Mouse (Mus musculus) CH12.LX (cell line): ENCODE results near the gene Slc24a1. TPM values are rescaled to one million over a fixed set of nuclear protein-coding genes. Genes with fewer than 3 reads are reported as not detected.

Experiments used
- DNase-seq: peaks from one replicate; pipeline ENCODE4 v3.0.0-alpha.2; 2013; ENCODE audit errors: extremely low read depth
- H3K27ac ChIP-seq: 2 replicates; pipeline ENCODE4 v1.5.1; 2012; ENCODE audit warnings: low read depth, mild to moderate bottlenecking, control low read depth, moderate library complexity; ENCODE audit not compliant: insufficient read depth
- H3K27me3 ChIP-seq: replicated peaks from 2 replicates; pipeline ENCODE3; 2012; ENCODE audit warnings: inconsistent platforms
- H3K36me3 ChIP-seq, 2 experiments: replicated peaks in 1 of 2; 2 replicates each; pipeline versions ENCODE3 to v1.6.1; 2012; ENCODE audit warnings: inconsistent platforms in 1 of 2, low read length in 1 of 2, mild to moderate bottlenecking in 1 of 2, mixed read lengths in 1 of 2, moderate library complexity in 1 of 2; ENCODE audit not compliant: control insufficient read depth in 1 of 2, insufficient read depth in 1 of 2
- H3K4me1 ChIP-seq, 2 experiments: 2 replicates each; pipeline ENCODE4 v1.6.1; 2012; ENCODE audit warnings: inconsistent platforms in 1 of 2, moderate library complexity in 1 of 2; ENCODE audit not compliant: insufficient read depth in 2 of 2, control insufficient read depth in 1 of 2
- H3K4me2 ChIP-seq: 2 replicates; pipeline ENCODE4 v1.6.1; 2012; ENCODE audit warnings: low read depth, mild to moderate bottlenecking, control low read depth; ENCODE audit not compliant: poor library complexity, insufficient read depth, severe bottlenecking
- H3K4me3 ChIP-seq, 3 experiments: fragments of 150-350 bp in 1 of 3; sonication (generic) in 1 of 3; replicated peaks in 1 of 3; 2 replicates each; pipeline versions ENCODE3 to v1.5.1; 2011 to 2012; ENCODE audit warnings: low read depth in 2 of 3, low read length in 2 of 3, mild to moderate bottlenecking in 2 of 3, moderate library complexity in 2 of 3, control low read depth in 1 of 3, improper control_type of control experiment in 1 of 3, inconsistent platforms in 1 of 3, mixed read lengths in 1 of 3; ENCODE audit not compliant: poor library complexity in 1 of 3
- H3K79me2 ChIP-seq: replicated peaks from 2 replicates; pipeline ENCODE4 v1.6.1; 2012; ENCODE audit warnings: mild to moderate bottlenecking, moderate library complexity; ENCODE audit not compliant: control insufficient read depth, poor library complexity, insufficient read depth, severe bottlenecking; ENCODE audit errors: extremely low read depth
- H3K9ac ChIP-seq: 2 replicates; pipeline ENCODE4 v1.6.1; 2012; ENCODE audit warnings: low read depth, mild to moderate bottlenecking, control low read depth, moderate library complexity; ENCODE audit not compliant: insufficient read depth
- H3K9me3 ChIP-seq: replicated peaks from 2 replicates; pipeline ENCODE3; 2012; ENCODE audit warnings: low read length, inconsistent platforms, mixed read lengths
- CHD1 ChIP-seq: IDR thresholded peaks from 2 replicates; pipeline ENCODE4 v1.6.1; 2012; ENCODE audit warnings: low read depth, low read length, improper control_type of control experiment, inconsistent platforms
- ELF1 ChIP-seq: IDR thresholded peaks from 2 replicates; pipeline ENCODE4 v1.6.1; 2014; ENCODE audit warnings: low read depth, mild to moderate bottlenecking, inconsistent platforms, low read length, improper control_type of control experiment
- EP300 ChIP-seq: IDR thresholded peaks from 2 replicates; pipeline ENCODE4 v1.6.1; 2011; ENCODE audit warnings: low read length, improper control_type of control experiment
- GABPA ChIP-seq: IDR thresholded peaks from 2 replicates; pipeline ENCODE4 v1.6.1; 2012; ENCODE audit warnings: low read depth, low read length, improper control_type of control experiment, inconsistent platforms; ENCODE audit not compliant: insufficient replicate concordance
- HCFC1 ChIP-seq: IDR thresholded peaks from 2 replicates; pipeline ENCODE4 v1.6.1; 2012; ENCODE audit warnings: low read depth, mild to moderate bottlenecking, inconsistent platforms, low read length, improper control_type of control experiment
- IRF4 ChIP-seq: IDR thresholded peaks from 2 replicates; pipeline ENCODE4 v1.6.1; 2014; ENCODE audit warnings: low read depth, mild to moderate bottlenecking, inconsistent platforms, low read length, improper control_type of control experiment
- JUN ChIP-seq: IDR thresholded peaks from 2 replicates; pipeline ENCODE4 v1.6.1; 2011; ENCODE audit warnings: low read depth, mild to moderate bottlenecking, low read length, improper control_type of control experiment, moderate library complexity; ENCODE audit not compliant: insufficient read depth
- JUND ChIP-seq: conservative IDR thresholded peaks from 2 replicates; pipeline ENCODE4 v1.6.1; 2011; ENCODE audit warnings: low read depth, low read length, improper control_type of control experiment
- KAT2A ChIP-seq: IDR thresholded peaks from 2 replicates; pipeline ENCODE4 v1.6.1; 2012; ENCODE audit warnings: low read length, improper control_type of control experiment, inconsistent platforms; ENCODE audit not compliant: insufficient replicate concordance
- MAX ChIP-seq: IDR thresholded peaks from 2 replicates; pipeline ENCODE4 v1.6.1; 2011; ENCODE audit warnings: low read length, improper control_type of control experiment
- MAZ ChIP-seq: IDR thresholded peaks from 2 replicates; pipeline ENCODE4 v1.6.1; 2012; ENCODE audit warnings: low read depth, mild to moderate bottlenecking, inconsistent platforms, low read length, improper control_type of control experiment, moderate library complexity
- POLR2A ChIP-seq: IDR thresholded peaks from 2 replicates; pipeline ENCODE4 v1.6.1; 2011; ENCODE audit warnings: low read depth, mild to moderate bottlenecking, improper control_type of control experiment, low read length
- POLR2AphosphoS2 ChIP-seq: IDR thresholded peaks from 2 replicates; pipeline ENCODE4 v1.6.1; 2011; ENCODE audit warnings: low read depth, low read length, improper control_type of control experiment
- RAD21 ChIP-seq: IDR thresholded peaks from 2 replicates; pipeline ENCODE4 v1.6.1; 2011; ENCODE audit warnings: low read depth, mild to moderate bottlenecking, low read length, improper control_type of control experiment, moderate library complexity
- RCOR1 ChIP-seq: conservative IDR thresholded peaks from 2 replicates; pipeline ENCODE4 v1.6.1; 2012; ENCODE audit warnings: low read depth, mild to moderate bottlenecking, inconsistent platforms, low read length, improper control_type of control experiment
- SIN3A ChIP-seq: IDR thresholded peaks from 2 replicates; pipeline ENCODE4 v1.6.1; 2012; ENCODE audit warnings: low read length, improper control_type of control experiment, inconsistent platforms
- SMC3 ChIP-seq: IDR thresholded peaks from 2 replicates; pipeline ENCODE4 v1.6.1; 2011; ENCODE audit warnings: low read depth, low read length, improper control_type of control experiment
- TBP ChIP-seq: conservative IDR thresholded peaks from 2 replicates; pipeline ENCODE4 v1.6.1; 2011; ENCODE audit warnings: low read depth, low read length, improper control_type of control experiment
- UBTF ChIP-seq: IDR thresholded peaks from 2 replicates; pipeline ENCODE4 v1.6.1; 2012; ENCODE audit warnings: low read depth, mild to moderate bottlenecking, inconsistent platforms, low read length, improper control_type of control experiment, moderate library complexity
- USF1 ChIP-seq: IDR thresholded peaks from 2 replicates; pipeline ENCODE4 v1.6.1; 2014; ENCODE audit warnings: low read depth, mild to moderate bottlenecking, inconsistent platforms, low read length, improper control_type of control experiment
- ZKSCAN1 ChIP-seq: IDR thresholded peaks from 2 replicates; pipeline ENCODE4 v1.6.1; 2012; ENCODE audit warnings: low read depth, inconsistent platforms, low read length, improper control_type of control experiment, borderline replicate concordance
- ZMIZ1 ChIP-seq: IDR thresholded peaks from 2 replicates; pipeline ENCODE4 v1.6.1; 2012; ENCODE audit warnings: low read depth, mild to moderate bottlenecking, inconsistent platforms, low read length, improper control_type of control experiment
- dilution Hi-C: fragments of 300-500 bp; cut with MboI; formaldehyde crosslinking; loops from 2 replicates; pipeline ENCODE4 v1.14.3; 2020; ENCODE audit warnings: low sequenced_read_pairs; ENCODE audit not compliant: extremely low pct_unique_long_range_greater_than_20kb, extremely low pct_ligation_motif_present
- in situ Hi-C: fragments of 300-500 bp; cut with MboI; formaldehyde crosslinking; loops from 3 replicates; pipeline ENCODE4 v1.14.3; 2019; ENCODE audit warnings: low sequenced_read_pairs, low pct_ligation_motif_present, low pct_unique_long_range_greater_than_20kb, mixed read lengths
- polyA plus RNA-seq: library from polyadenylated mRNA; unstranded; fragments of >175 nt; gene quantifications from 2 replicates; pipeline ENCODE4 v1.2.1, GENCODE M21; 2012; ENCODE audit warnings: low read depth; ENCODE audit not compliant: insufficient read length
- total RNA-seq, 2 experiments: library from RNA; depleted of rRNA; stranded (reverse); fragments of 300-350 nt in 1 of 2; fragments of >200 nt in 1 of 2; gene quantifications; 2 replicates each; pipeline ENCODE4 v1.2.3; 2012 to 2014

The Slc24a1 gene
- total and polyA plus RNA-seq, 3 experiments, result under 0.01 to 0.11 TPM; not detected in 1

- Histone ChIP-seq H3K27ac (no peak overlapping the region; the same call in 1 of the 2 replicates), H3K9ac (no peak overlapping the region), H3K79me2 (no peaks in the 10 kb centered on the region), H3K36me3 (peaks cover 58 to 92% of the 10 kb centered on the region in 2 experiments), H3K4me3 (no peak overlapping the region), H3K9me3 (no peaks in the 10 kb centered on the region), H3K27me3 (no peaks in the 10 kb centered on the region), H3K4me2 (no peak overlapping the region), H3K4me1 (no peaks in the 10 kb centered on the region)
- dilution Hi-C loops (no loop called here), in situ Hi-C loops (no loop called here)
- no peak for DNase-seq
- TF ChIP-seq SMC3, result no peak
- no peak for TF ChIP-seq SIN3A
- no peak for TF ChIP-seq MAZ
- no peak for TF ChIP-seq HCFC1
- TF ChIP-seq RCOR1, result no peak
- no peak for TF ChIP-seq ZKSCAN1
- TF ChIP-seq EP300, result no peak
- TF ChIP-seq GABPA, result no peak
- TF ChIP-seq JUN, result no peak
- no peak for TF ChIP-seq POLR2A
- no peak for TF ChIP-seq POLR2AphosphoS2
Observed at GRCm38 (mm10) chr9:64988443-64988842, 37.0 kb upstream of the Slc24a1 start.

- no peaks in the 10 kb centered on the region for H3K4me1 ChIP-seq
- H3K27me3 ChIP-seq, result no peaks in the 10 kb centered on the region
- H3K27ac ChIP-seq, result no peak overlapping the region
- peaks cover 64 to 92% of the 10 kb centered on the region in 2 experiments for H3K36me3 ChIP-seq
- TF ChIP-seq POLR2AphosphoS2, result no peak
- TF ChIP-seq, all 38 proteins: peak for 0
- H3K9ac ChIP-seq, result no peak overlapping the region
- in situ Hi-C loops (no loop called here), dilution Hi-C loops (no loop called here)
- H3K4me3 ChIP-seq, result no peak overlapping the region
- H3K9me3 ChIP-seq, result no peaks in the 10 kb centered on the region
- no peaks in the 10 kb centered on the region for H3K79me2 ChIP-seq
- DNase-seq, result no peak
- H3K4me2 ChIP-seq, result no peak overlapping the region
Observed at GRCm38 (mm10) chr9:64987651-64988050, 36.2 kb upstream of the Slc24a1 start.

GRCm38 (mm10) chr9:64985807-64986206, 34.4 kb upstream of the Slc24a1 start:
- no peak overlapping the region for H3K27ac ChIP-seq
- dilution Hi-C loops, result no loop called here
- peaks cover 70 to 96% of the 10 kb centered on the region in 2 experiments for H3K36me3 ChIP-seq

More at GRCm38 (mm10) chr9:64985807-64986206, 34.4 kb upstream of the Slc24a1 start:
- no peak overlapping the region for H3K9ac ChIP-seq
- no peak for DNase-seq
- H3K9me3 ChIP-seq, result no peaks in the 10 kb centered on the region
- no peaks in the 10 kb centered on the region for H3K27me3 ChIP-seq
- peaks cover 0 to 2% of the 10 kb centered on the region in 2 experiments; a peak in 1 of 4 replicates for H3K4me1 ChIP-seq
- in situ Hi-C loops, result no loop called here
- H3K79me2 ChIP-seq, result no peaks in the 10 kb centered on the region
- H3K4me2 ChIP-seq, result no peak overlapping the region
- no peak overlapping the region for H3K4me3 ChIP-seq
- no peak for TF ChIP-seq ELF1
- TF ChIP-seq EP300, result no peak
- no peak for TF ChIP-seq TBP
- TF ChIP-seq SIN3A, result no peak
- no peak for TF ChIP-seq CHD1
- no peak for TF ChIP-seq JUND
- no peak for TF ChIP-seq UBTF
- no peak for TF ChIP-seq KAT2A
- TF ChIP-seq USF1, result no peak
- no peak for TF ChIP-seq MAZ
- TF ChIP-seq ZMIZ1, result no peak
- TF ChIP-seq MAX, result no peak
- no peak for TF ChIP-seq RAD21
- no peak for TF ChIP-seq ZKSCAN1
- TF ChIP-seq IRF4, result no peak
- TF ChIP-seq SMC3, result no peak
